Mouse (Mus musculus) thymus, postnatal 25 days (tissue): ENCODE measurements around the gene Ino80b.

ENCODE experiments used
- DNase-seq: peaks from one replicate; pipeline ENCODE4 v3.0.0; 2022

The Ino80b gene

GRCm38 (mm10) chr6:83125331-83125730 lies at the start of gene Ino80b:
TSS of gene Ino80b (minus strand) at chr6:83125431.
- DNase-seq = no peak

- no peak for DNase-seq
Observed at GRCm38 (mm10) chr6:83172240-83172920, 47.1 kb upstream of the Ino80b start.

GRCm38 (mm10) chr6:83171063-83171462 lies 45.8 kb upstream of the Ino80b start:
- DNase-seq = no peak

- no peak for DNase-seq
Observed at GRCm38 (mm10) chr6:83169872-83170271, 44.6 kb upstream of the Ino80b start.

GRCm38 (mm10) chr6:83166243-83166630 lies 41.0 kb upstream of the Ino80b start:
- no peak for DNase-seq

GRCm38 (mm10) chr6:83165607-83166242 lies 40.5 kb upstream of the Ino80b start, which contains the start of gene Dctn1:
TSS of gene Dctn1 (plus strand) at chr6:83165920.
- DNase-seq = peak; percentile 94

- DNase-seq = no peak
Observed at GRCm38 (mm10) chr6:83165026-83165606, 39.9 kb upstream of the Ino80b start.

- DNase-seq = peak; percentile 51
Observed at GRCm38 (mm10) chr6:83162701-83163100, 37.5 kb upstream of the Ino80b start.

GRCm38 (mm10) chr6:83161921-83162641 lies 36.9 kb upstream of the Ino80b start:
- DNase-seq = no peak

- DNase-seq = no peak
Observed at GRCm38 (mm10) chr6:83161442-83161841, 36.2 kb upstream of the Ino80b start.

GRCm38 (mm10) chr6:83159456-83159855 lies 34.2 kb upstream of the Ino80b start:
- peak; percentile 46 for DNase-seq

- peak; percentile 41 for DNase-seq
Observed at GRCm38 (mm10) chr6:83156259-83156684, 31.0 kb upstream of the Ino80b start, which contains the start of the genes Wdr54 and 1700003E16Rik. TSS of gene Wdr54 (minus strand) at chr6:83156397. TSS of gene 1700003E16Rik (plus strand) at chr6:83156404.

- no peak for DNase-seq
Observed at GRCm38 (mm10) chr6:83155552-83156238, 30.5 kb upstream of the Ino80b start.

- DNase-seq = no peak
Observed at GRCm38 (mm10) chr6:83153485-83153884, 28.3 kb upstream of the Ino80b start.

- DNase-seq = no peak
Observed at GRCm38 (mm10) chr6:83153038-83153437, 27.8 kb upstream of the Ino80b start.

- no peak for DNase-seq
Observed at GRCm38 (mm10) chr6:83151721-83152120, 26.5 kb upstream of the Ino80b start.

GRCm38 (mm10) chr6:83147280-83147679 lies 22.0 kb upstream of the Ino80b start:
- no peak for DNase-seq

GRCm38 (mm10) chr6:83145805-83146204 lies 20.6 kb upstream of the Ino80b start:
- DNase-seq = no peak

GRCm38 (mm10) chr6:83145209-83145608 lies 20.0 kb upstream of the Ino80b start:
- DNase-seq = no peak

GRCm38 (mm10) chr6:83142886-83143285 lies 17.7 kb upstream of the Ino80b start:
- DNase-seq = no peak

GRCm38 (mm10) chr6:83142211-83142731 lies 17.0 kb upstream of the Ino80b start:
- no peak for DNase-seq

GRCm38 (mm10) chr6:83141636-83142035 lies 16.4 kb upstream of the Ino80b start:
- no peak for DNase-seq
